Mouse (Mus musculus): ENCODE measurements around the gene Fads6. TPM values are rescaled to one million over a fixed set of nuclear protein-coding genes. Genes with fewer than 3 reads are reported as not detected.

The Fads6 gene
- total RNA-seq, 4 experiments from 2014 or later: 16.7 to 18.5 (median 17.1) TPM

DNA sequence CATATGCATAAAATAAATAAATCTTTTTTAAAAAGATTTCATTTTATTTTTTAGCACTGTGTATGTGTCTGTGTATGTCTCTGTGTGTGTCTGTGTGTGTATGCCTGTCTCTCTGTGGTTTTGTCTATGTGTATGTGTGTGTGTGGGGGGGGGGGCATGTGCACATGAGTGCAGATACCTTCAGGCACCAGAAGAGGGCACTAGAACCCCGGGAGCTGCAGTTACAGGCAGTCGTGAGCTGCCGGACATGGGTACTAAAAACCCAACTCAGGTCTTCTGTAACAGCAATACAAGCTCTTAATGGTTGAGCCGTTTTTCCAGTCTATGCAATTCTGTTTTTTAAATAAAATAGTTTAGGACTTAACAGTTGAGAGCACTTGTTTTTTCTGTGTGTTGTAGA is 3.3 kb upstream of the Fads6 start:
- no peak for DNase-seq (ENCODE audit: low spot score in 2 of 2)

DNA sequence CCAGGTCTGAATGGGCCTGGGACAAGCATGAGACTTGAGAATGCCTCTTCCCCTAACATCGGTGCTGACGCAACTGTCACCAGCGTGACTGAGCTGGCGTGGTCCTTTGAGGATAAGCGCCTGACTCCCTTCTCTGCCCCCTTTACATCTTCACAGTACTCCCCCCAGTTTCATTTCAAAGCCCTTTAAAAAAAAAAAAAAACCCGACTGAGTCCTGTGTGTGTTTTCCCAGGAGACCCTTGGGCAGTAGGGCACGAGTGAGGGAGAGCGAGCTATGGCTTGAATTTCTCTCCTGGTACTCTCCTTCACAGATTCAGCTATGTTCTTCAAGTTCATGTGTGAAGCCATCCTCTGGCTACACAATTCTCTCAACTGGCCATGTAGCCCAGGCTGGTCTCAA is 697 bp upstream of the Fads6 start:
- DNase-seq (ENCODE audit: low spot score in 2 of 2): no peak

DNA sequence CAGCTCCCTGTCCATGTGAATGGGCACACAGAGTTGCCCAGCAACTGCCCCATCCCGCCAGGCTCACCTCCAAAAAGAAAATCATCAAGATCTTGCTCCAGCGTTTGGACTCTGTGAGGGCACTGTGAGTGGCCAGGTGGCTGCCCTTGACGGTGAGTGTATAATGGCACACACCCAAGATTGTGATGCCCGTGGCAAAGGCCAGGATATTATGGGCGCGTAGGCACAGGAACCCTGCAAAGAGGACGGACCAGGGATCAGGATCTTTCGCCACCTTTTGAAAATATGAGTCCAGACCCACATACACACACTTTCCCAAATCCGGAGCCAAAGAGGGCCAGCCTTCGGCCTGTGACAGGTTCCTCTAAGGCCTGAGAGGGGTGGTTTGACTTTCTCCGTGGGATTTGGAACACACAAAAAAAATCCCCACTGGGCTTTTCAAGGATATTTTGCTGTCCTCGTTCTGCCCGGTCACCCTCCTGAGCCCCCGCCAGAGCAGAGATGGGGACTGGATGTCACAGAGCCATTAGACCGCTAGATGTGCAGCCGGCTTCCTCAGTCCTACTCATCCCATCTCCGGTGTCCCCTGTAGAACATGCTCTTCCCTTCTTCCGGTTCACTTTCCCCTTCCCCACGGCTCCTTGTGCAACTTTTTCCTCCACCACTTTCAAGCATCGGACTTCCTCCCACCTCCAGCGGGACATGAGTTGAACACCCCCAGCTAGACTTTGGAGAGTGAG is 822 bp downstream of the Fads6 start:
- DNase-seq (ENCODE audit: low spot score in 2 of 2): no peak

DNA sequence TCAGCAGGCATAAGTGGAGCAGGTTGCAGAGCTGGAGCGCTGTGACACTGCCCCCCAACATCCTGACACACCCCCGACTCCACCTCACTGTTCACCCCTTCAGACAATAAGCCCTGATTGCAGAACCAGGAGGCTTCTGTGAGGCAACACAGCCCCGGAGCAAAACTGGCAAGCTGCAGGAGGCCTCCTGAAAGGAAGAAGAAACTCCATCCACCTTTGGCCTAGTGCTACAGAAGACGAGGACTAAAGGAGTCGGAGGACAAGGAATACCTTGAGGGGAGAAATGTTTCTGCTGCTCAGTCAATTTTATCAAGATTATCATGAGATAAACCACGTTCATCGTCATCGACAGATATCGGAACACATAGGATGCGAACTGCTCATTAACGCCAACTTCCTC is 1.5 kb downstream of the Fads6 start:
- no peak for DNase-seq (ENCODE audit: low spot score in 2 of 2)

DNA sequence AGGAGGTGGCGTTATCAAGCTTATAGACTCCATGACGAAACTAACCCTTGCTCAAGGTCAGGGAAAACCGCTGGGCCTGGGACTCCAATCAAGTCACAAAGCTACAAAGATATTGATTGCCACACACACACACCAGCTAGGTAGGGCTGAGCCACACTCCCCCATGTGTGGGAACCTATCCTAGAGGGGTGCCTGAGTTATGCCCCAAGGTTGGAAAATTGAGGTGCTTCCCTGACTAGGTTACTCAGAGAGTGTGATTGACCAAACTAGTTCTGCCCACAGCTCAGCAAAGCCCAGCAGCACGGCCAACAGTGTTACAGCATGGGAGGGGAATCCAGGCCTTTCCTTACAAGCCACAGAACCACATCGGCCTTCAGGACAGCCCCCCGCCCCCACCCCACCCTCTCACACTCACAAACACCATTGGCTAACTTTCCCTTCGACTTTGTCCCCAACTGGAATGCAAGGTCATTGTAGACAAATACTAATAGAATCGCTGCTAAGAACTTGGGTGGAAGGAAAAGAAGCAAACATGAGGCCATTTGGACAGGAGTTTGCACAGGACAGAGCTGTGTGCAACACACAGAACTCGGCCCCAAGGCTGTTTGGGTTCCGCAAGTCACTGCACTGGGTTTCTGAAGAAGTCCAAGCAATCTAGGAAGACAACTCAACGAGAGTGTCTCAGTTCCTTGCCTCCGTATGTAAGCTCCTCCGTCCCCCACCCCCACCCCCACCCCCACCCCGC is 4.7 kb downstream of the Fads6 start:
- no peak for DNase-seq (ENCODE audit: low spot score in 2 of 2)

DNA sequence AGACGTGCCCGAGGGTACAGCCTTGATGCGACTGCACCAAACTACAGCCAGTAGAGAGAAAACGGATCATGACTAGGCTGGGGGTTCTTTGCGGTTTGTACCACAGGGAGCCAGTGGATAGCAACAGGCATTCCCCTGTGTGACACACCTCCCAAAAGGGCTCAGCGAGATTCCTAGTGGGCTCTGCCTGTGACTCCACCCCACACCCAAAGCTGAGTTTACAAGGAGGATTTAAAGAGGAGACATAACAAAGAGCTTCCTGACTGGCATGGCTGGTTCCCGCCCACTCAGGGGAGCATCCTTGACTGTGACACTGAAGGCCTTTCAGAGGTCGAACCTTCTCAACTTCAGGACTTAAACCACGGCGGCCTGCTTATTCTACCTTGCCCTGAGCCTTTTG is 6.0 kb downstream of the Fads6 start:
- DNase-seq (ENCODE audit: low spot score in 2 of 2): no peak

DNA sequence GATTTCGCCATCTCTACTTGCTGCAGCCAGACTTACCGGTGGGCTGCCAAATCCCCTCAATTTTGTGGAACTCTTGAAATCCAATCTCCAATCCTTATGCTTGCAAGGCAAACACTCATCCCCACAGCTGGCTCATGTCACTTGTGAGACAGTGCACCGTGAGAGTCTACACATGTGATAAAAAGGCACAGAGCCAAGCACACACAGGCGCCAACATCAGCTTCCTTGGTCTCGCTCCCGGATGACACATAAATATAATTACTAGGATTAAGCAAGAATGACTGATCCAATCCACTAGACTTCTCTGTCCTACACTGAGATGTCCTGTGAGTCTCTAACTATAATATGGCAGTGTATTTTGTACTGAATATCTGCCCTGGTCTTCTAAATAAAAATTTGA is 6.5 kb downstream of the Fads6 start:
- no peak for DNase-seq (ENCODE audit: low spot score in 2 of 2)

DNA sequence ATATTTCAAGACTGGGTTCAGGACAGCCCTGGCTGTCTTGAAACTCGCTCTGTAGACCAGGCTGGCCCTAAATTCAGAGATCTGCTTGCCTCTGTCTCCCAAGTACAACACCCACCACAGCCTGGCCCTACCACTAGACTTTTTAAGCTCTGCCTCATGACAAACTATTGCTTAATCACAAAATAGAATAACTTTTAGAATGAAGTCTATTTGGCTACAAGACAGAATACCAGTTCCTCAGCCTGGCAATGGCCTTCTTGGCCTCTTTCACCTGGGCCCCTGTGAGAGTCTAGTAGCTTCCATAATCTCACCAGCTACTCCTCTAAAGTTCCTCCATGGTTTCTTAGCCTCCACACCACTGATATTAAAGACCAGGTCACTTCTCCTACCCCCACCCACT is 7.1 kb downstream of the Fads6 start:
- DNase-seq (ENCODE audit: low spot score in 2 of 2): no peak

DNA sequence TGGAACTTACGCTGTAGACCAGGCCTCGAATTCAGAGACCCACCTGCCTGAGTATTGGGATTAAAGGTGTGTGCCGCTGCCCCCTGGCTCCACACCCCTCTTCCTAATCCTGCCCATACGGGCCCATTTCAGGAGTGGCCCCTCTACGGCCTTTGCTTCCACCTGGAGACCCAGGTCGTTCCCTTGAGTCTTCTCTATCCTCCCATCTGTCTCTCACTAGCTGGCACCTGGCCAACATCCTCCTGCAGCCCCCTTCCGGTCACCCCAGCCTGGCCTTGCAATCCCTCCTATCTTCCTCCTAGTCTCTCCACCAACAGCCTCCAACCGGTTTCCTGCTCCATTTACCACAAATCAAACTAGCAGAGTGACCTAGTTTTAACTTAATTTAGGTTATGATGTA is 7.6 kb downstream of the Fads6 start:
- no peak for DNase-seq (ENCODE audit: low spot score in 2 of 2)

DNA sequence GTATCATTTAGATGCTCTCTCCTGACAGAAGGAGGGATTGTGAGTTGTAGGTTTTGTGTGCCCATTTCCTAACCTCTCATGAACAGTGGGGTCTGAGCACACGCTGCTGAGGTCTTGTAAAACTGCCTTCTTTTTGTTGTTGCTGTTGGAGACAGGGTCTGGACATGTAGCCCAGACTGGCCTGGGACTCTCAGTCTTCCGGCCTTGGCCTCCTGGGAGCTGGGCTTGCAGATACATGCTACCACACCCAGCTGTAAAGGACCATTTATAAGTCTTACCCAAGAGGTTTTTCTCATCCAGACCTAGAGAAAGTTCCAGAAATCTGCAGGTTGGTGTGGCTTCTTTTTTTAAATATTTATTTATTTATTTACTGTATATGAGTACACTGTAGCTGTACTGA is 9.2 kb downstream of the Fads6 start:
- DNase-seq (ENCODE audit: low spot score in 2 of 2): no peak

DNA sequence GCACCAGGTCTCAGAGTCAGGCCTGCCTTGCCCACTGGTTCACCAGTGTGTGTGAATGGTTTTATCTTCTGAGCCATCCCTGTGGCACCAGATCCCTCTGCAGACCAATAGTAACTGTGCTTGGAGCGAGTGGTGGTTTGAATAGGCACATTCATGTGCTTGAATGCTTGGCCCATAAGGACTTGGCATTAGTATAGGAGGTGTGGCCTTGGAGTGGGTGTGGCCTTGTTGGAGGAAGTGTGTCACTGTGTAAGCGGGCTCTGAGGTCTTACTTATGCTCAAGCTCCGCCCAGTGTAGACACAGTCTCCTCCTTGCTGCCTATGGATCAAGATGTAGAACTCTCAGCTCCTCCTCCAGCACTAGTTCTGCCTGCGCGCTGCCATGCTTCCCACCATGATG is 10.1 kb downstream of the Fads6 start:
- peak in 1 of 2 experiments; percentile 63 for DNase-seq (ENCODE audit: low spot score in 2 of 2)

DNA sequence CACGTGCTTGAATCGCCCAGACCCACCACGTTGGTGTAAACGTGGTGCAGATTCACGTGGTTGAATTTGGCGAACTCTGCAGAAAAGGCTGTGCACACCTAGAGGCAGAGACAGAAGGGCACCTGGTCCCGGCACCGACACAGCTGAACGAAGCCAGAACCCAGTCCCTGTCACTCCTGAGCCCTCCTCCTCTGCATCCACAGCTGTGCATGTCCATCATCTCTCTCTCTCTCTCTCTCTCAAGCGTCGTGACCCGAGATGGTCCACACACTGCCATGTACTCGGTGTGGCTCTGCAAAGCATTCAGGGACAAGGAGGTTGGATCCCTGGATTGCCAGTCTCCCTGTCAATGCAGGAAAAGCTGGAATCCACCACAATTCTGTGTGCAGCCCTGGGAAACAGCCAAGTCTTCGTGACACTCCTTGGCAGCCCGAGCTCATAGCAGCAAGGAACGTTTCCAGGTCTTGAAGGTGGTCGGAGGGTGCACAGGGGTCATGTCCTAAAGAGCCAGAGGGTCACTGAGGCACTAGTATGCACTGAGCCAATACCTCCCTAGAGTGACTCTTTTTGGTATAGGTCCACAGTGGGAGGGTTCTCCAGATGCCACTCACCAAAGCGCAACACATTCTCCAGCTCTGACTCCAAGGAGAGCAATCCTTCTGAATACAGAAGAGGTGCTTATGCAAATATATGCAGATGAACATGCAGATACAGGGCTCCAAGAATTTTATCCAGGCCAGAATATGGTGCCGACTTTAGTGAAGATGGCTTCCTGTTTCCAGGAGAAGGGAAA is 11.1 kb downstream of the Fads6 start:
- no peak for DNase-seq (ENCODE audit: low spot score in 2 of 2)

DNA sequence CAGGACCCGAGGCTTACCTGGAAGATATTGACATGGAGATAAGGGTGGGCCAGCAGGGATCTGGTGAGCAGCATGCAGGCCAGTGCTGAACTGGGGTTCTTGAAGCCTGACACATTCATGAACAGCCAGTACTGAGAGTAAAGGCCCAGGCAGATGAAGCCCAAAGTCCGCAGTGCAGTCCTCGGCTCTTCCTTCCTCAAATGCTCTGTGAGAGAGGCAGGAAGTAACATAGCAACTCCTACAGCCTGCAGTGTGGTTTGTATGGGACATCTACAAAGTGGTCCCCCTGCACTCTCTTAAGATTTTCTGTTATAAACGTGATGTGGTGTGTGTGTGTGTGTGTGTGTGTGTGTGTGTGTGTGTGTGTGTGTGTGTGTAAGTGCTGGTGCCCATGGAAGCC is 12.2 kb downstream of the Fads6 start:
- DNase-seq (ENCODE audit: low spot score in 2 of 2): no peak

DNA sequence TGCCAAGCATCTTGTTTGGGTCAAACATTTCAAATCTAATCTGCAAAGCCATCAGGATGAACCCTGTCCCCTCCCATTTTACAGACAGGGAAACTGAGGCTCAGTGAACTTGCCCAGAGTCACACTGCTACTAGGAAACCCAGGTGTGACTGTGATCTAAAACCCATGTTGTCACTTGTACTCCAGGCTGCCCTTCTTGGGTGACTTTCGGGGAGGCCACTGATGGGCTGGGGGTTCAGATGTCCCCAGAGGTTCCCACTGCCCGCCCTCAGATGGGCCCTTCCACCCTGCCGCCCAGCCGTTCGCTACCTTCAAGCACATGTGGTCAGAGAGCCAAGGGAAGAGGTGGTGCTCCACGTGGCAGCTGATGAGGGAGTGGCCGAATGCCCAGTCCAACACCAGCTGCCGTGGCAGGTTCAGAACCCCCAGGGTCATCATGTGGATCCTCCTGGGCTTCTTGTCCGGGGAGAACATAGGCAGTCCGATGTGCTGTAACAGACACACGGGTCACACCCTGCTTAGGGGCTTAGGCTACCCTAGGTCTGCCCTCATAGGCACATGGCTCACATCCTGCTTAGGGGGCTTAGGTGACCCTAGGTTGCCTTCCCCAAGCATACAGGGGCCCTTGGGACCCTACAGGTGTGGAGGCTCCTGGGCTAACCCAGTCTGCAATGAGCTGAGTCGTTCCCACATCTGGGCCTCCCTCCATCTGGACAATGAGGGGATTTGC is 13.4 kb downstream of the Fads6 start:
- no peak for DNase-seq (ENCODE audit: low spot score in 2 of 2)

DNA sequence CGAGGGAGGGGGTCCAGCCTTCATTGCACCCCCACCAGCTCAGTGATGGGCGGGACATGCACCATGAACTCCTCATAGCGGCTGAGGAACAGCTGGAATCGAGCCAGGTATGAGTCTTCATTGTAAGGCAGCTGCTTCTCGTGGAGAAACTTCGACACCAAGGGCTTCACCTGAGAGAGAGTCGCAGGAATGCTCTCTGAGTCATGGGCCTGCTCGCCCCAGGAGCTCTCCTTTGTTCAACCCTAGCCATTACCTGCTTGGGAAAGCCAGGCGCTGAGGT is 14.0 kb downstream of the Fads6 start:
- DNase-seq (ENCODE audit: low spot score in 2 of 2): no peak

DNA sequence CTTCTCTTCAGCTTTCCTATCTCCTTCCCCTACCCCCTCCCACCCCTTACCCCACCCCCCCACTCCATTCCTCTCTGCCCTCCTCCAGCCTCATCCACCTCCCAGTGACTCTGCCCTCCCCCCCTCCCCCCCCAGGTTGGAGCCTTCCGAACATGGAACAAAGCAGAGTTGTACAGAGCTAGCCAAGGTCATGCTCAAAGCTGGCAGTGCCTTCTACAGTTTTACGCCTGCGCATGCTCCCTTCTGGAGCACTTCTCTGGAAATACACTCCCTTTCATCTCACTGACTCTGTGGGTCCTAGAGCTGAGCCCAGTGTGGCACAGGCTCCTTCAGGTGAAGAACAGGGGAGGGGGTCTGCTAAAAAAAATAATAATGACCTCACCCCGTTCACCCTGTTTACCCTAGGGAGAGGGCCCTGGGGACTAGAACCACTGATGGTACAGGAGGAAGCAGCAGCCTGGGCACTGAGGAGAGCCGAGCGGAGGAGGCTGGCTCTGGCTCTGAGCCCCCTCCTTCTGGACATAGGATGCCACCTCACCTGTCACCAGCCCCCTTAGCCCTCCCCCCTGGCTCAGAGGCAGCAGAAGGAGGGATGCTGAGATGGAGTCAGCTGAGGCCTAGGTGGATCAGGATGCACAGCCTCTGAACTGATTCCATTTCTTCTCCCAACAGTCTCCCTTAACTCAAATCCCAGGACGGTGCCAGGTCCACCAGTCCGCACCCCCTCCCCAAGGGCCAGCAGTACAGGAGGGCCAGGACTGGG is 14.6 kb downstream of the Fads6 start:
- peak in 1 of 2 experiments; percentile 52 for DNase-seq (ENCODE audit: low spot score in 2 of 2)

DNA sequence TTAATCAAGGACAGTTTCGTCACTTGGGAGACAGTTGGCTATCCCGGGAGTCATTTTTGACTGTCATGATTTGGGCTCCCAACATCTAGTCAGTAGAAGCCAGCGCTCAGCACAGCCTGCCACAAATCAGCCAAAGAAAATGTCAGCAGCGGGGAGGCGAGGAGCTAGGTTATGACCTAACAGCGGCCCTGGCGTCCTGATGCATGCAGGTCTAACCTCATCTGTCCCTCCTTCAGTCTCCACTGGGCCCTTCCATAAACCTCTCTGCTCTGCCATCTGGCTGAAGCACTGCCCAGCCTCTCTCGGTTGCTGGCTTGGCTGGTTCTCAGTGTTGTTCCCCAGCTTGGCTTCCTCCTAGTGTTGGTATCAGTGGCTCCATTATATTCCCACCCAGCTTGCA is 15.2 kb downstream of the Fads6 start:
- peak; percentile 54 to 65 for DNase-seq (ENCODE audit: low spot score in 2 of 2)

DNA sequence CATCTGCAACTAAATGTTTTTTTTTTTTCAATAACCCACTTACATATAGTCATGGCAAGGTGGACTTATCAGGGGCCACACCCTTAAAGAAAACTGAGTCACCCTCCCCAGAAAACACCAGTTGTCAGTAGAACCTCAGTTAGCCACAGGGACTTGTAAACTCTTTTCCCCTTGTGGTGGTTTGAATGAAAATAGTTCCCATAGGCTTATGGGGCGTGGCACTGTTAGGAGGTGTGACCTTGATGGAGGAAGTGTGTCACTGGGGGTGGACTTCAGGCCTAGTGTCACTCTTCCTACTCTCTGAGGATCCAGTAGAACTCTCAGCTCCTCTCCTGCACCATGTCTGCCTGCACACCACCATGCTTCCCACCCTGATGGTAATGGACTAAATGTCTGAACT is 17.7 kb downstream of the Fads6 start:
- DNase-seq (ENCODE audit: low spot score in 2 of 2): no peak

DNA sequence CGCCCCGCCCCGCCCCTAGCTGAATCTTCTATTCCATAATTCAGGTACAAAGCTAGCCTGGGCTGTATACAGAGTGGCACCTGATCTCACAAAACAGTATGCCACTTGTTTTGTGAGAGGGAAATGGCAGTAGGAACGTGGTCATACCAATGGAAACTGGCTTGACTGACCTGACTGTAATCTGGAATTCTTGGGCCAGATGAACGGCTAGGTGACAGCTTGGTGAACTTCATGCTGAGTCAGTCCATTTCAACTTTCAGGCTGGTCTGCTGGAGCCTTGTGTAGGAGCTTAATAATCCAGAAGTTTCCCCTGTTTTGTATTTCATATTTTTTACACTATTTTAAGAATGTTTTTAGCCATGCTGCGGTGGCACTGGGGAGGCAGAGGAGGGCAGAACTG is 19.3 kb downstream of the Fads6 start:
- no peak for DNase-seq (ENCODE audit: low spot score in 2 of 2)

DNA sequence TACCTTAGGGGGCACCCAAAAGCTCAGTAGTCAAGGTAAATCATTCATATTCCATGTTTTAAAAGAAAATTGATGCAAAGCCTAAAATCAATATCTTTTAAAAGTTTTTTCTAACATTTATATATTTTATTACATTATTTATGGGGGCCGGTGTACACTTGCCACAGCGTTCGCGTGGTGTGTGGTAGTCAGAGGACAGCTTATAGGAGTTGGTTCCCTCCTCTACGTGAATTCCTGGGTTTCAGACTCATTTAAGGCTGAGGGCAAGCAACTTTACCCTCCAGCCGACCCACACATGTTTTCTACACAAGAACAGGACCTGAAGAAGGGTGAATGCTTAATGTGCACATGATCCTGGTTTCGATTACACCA is 19.9 kb downstream of the Fads6 start:
- DNase-seq (ENCODE audit: low spot score in 2 of 2): no peak

All from layer of hippocampus, adult 8-10 months (tissue).